Mouse (Mus musculus): Measurements from ENCODE around the gene Fam107b. TPM values are rescaled to one million over a fixed set of nuclear protein-coding genes. Genes with fewer than 3 reads are reported as not detected.
"Not testable (repeated sequence)": the region's sequence is repeated elsewhere in the genome, so short reads cannot be mapped to it uniquely, and the experiment has no call there.

Gene Fam107b
- polyA plus RNA-seq, 1 experiment from 2014 or later = 98.3 TPM

DNA sequence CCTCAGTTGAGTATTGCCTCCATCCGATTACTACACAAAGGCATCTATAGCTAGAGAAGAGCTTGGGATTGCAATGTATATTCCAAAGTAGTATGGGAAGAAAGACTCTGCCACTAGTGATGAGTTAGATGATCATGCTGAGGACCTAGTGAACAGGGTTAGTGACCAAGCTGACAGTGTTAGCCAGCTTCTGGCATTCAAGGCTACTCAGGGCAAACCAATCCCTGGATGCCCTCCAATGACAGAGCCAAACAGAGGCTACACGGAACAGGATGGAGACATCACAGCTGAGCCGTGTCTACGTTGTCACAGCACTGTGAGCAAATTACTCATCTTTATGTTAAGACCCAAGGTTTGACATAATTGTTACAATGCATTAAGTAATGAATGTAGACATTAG lies 138.3 kb downstream of the Fam107b start:
- no peak for DNase-seq (ENCODE audit: low spot score)

DNA sequence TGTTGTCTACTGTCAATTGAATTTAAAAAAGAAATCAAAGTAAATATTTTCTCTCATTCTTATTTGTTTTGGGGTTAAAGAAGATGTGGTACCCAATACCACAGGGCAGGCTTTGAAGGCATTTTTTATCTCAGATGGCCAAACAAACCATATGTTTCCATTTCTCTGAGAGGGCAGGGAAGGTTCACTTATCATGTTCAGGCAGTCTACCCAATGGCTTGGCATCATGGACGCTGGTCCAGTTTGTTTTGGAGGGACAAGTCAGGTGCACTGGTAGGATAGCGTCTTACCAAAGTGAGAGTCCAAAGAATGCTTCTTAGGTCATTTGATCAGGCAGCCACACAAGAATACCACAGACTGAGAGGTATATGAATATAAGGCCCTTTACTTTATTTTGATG lies 139.6 kb downstream of the Fam107b start:
- no peak for DNase-seq (ENCODE audit: low spot score)

DNA sequence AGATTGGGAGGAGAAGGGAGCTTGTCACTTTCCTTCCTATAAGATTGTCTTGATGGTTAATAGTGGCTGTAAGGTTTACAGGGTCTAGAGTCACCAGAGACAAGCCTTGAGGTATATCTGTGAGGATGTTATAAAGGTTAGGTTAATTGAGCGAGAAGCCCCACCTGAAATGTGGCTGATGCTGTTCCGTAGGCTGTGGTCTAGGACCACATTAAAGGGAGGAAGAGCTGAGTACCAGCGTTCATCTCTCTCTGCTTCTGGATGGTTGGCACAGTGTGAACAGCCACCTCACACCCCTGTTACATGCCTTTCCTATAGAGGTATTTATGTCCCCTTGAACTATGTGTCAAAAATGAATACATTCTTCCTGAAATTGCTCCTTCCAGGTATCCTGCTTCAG lies 140.2 kb downstream of the Fam107b start:
- peak; percentile 75 for DNase-seq (ENCODE audit: low spot score)

DNA sequence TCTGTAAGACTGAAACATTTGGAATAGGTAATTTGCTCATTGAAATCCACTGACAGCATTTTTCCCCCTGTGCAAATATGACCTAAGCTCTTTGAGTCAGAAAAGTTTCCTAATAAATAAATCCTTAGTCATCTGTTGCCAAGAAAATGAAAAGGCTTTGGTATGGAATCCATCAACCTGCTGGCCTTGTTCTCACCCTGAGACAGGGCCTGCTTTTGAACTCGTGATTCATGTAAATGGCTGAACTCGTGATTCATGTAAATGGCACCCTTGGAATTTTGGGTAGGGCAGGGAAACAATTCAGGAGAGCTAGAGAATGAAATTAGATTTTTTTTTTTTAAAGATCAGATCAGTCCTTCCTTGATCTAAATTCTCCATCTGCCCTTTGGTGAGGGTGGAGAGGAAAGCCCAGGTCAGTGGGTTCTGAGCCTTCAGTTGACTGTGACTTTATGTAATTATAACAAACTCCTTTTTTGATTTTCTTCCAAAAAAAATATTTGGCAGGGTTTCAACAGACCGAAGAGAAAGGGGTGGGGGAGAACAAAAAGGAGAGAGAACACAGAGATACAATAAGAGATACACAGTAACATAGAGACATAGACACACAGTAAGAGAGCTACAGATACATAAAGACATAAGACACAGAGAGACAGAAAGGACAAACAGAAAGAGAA lies 142.2 kb downstream of the Fam107b start:
- DNase-seq (ENCODE audit: low spot score) = no peak

GRCm38 (mm10) chr2:3713212-3713681 lies 143.0 kb downstream of the Fam107b start:
- peak; percentile 94 for DNase-seq (ENCODE audit: low spot score)

- DNase-seq (ENCODE audit: low spot score) = peak; percentile 58
Measured at GRCm38 (mm10) chr2:3713682-3714361, 143.5 kb downstream of the Fam107b start.

- no peak for DNase-seq (ENCODE audit: low spot score)
Measured at GRCm38 (mm10) chr2:3714511-3714910, 144.2 kb downstream of the Fam107b start.

DNA sequence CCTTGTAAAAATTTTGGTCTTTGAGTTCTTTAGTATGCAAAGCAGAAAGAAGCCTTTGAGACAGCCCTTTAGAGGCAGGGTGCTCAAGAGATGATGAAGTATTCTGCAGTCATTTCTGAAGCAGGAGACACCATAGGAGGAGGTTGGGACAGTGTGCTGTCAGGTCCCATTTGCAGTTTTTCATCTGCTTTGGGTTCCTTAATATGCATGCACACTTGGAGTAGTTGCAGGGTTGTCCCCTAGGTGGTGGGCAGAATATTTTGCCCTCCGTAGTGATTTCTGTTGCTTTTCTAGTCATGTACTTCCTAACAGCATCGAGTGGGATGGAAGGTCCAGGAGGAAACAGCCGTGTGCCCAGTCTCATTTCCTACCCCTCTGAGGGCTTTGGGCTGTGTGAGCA lies 145.1 kb downstream of the Fam107b start:
- peak; percentile 53 for DNase-seq (ENCODE audit: low spot score)

DNA sequence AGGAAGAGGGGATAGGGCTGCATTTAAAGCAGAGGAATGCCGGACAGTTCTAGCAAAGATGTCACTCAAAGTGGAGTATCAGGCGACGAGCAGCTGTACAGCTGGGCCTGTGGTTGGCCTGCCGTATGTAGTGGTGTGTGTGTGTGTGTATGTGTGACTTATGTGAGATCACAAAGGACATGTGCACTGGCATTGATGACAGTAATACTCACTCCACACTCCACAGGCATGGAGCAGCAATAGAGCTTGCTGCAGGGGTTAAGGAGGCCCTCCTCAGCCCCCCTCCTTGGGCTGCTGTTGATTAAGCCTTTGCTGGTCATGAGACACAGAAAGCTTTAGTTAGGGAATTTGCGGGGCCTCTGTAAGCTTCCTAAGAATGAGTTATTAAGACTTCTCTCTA lies 147.0 kb downstream of the Fam107b start:
- DNase-seq (ENCODE audit: low spot score) = peak; percentile 50

DNA sequence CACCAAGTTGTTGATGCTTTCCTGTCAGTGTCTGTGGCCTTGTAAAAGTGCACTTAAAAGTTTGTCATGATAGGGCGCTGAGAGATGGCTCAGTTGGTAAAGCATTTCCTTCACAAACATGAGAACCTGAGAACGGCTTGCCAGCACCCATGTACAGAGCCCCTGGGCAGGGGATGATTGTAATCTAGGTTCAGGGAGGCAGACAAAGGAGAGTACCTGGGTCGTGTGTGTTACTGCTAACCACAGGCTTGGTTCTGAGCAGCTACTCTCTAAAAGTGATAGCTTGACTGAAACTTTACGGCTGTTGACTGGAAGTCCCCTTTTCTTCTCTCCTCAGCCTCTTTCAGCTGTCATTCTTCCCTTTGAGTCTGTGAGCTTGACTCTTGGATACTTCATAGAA lies 147.6 kb downstream of the Fam107b start:
- peak; percentile 61 for DNase-seq (ENCODE audit: low spot score)

DNA sequence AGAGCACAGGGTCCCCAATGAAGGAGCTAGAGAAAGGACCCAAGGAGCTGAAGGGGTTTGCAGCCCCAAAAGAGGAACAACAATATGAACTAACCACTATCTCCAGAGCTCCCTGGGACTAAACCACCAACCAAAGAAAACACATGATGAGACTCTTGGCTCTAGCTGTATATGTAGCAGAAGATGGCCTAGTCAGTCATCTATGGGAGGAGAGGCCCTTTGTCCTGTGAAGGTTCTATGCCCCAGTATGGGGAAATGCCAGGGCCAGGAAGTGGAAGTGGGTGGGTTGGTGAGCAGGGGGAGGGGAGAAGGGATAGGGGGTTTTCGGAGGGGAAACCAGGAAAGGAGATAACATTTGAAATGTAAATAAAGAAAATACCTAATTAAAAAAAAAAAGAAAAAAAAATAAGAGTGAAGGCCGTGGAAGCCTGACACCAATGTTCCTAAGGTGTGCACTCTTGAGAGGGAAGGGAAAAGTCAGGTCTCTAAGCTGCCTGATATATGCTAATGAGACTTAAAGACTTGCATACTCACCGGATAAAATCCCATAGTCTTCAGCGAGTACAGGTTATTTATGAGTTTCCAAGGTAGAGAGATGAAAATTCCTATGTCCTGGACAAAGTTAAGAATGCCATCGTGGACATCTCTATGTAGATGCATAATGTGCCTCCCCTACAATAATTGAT lies 149.3 kb downstream of the Fam107b start:
- DNase-seq (ENCODE audit: low spot score) = not testable (repeated sequence)

DNA sequence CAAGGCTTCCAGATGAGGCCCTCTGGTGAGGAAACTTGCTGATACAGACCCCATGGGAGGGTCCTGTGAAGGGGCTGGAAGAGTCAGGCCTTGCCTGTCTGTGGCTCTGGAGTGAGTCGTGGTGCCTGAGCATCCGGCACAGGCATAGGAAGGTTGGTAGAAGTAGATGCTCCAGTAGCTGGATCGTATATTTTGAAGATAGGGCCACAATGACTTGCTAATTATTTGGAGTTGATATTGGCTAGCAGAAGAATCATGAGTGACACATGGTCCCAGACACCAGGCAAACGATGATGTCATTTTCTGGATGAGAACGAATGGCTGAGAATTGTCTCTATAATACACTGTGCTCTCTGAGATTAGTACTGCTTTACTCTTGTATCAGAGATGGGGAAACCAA lies 150.8 kb downstream of the Fam107b start:
- no peak for DNase-seq (ENCODE audit: low spot score)

- DNase-seq (ENCODE audit: low spot score) = no peak
Measured at GRCm38 (mm10) chr2:3721974-3722373, 151.7 kb downstream of the Fam107b start.

- DNase-seq (ENCODE audit: low spot score) = no peak
Measured at GRCm38 (mm10) chr2:3723391-3724106, 153.3 kb downstream of the Fam107b start.

DNA sequence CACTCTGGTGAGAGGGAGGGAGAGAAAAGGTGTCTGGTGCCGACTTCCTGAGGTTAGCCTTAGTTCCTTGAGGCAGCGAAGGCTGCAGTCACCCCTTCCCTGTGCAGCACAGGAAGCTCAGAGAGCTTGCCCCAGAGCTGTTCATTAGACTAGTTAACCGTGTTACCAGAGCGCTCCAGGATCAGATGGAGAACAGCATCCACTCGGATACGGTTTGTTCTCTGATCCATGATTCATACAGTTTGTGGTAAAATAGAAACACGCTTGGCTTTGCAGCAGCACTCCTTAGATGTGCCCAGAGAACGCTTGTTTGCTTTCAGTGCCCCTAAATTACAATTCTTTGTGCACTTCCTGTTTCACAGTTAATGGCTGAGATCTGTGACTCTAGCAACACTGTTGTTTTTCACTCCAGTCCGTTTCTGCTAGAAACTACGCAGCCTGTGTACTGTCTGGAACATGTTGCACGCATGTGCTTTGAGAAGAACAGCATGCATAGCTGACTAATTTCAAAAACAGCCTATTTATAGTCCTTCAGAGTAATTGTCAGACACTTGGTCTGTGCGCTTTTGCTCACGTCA lies 156.3 kb downstream of the Fam107b start:
- peak; percentile 52 for DNase-seq (ENCODE audit: low spot score)

DNA sequence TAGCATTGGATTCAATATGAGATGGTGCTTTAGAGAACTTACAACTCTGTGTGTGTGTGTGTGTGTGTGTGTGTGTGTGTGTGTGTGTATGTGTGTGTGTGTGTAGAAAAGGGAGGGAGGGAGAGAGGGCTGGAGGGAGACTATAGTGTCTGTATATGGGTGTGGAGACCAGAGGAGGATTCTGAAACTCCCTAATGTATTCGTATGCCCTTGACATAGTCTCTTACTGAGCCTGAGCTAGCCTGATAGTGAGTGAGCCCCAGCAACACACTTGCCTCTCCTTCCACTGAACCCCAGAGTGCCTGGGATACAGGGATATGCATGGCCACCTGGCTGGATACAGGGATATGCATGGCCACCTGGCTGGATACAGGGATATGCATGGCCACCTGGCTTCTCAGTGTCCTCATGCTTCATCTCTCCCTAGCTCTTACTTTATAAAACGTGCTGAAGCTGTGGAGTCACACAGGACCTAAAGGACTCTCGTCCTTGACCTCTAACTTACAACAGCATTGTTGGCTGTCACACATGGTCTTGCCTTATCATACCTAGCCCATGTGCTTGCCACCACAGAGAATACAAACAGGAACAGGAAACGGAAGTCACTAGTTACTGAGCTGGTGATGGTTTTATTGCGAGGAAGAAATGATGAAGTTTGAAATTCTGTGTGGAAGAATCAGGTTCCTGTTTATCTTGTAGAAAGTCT lies 157.1 kb downstream of the Fam107b start:
- peak; percentile 59 for DNase-seq (ENCODE audit: low spot score)

- no peak for DNase-seq (ENCODE audit: low spot score)
Measured at GRCm38 (mm10) chr2:3728090-3728489, 157.8 kb downstream of the Fam107b start.

DNA sequence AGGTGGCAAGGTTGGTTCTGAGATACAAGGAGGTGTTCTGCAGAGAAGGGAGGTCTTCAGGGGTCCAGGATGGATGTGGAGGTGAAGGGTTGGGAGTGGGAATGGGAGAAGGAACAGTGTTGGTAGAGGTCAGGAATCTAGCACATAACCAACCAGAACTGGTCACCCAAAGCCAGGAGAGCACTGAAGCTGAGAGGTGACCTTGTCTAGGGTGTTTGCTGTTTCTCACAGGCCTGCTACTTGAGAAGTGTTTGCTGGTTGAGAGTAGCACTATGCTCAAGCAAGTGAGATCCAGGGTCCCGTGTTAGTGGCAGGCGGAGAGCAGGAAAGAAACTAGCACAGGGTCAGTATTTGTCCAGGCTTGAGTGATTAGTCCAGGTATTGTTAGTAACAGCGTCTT lies 159.3 kb downstream of the Fam107b start:
- no peak for DNase-seq (ENCODE audit: low spot score)

GRCm38 (mm10) chr2:3730744-3731143 lies 160.5 kb downstream of the Fam107b start:
- DNase-seq (ENCODE audit: low spot score) = peak; percentile 66

DNA sequence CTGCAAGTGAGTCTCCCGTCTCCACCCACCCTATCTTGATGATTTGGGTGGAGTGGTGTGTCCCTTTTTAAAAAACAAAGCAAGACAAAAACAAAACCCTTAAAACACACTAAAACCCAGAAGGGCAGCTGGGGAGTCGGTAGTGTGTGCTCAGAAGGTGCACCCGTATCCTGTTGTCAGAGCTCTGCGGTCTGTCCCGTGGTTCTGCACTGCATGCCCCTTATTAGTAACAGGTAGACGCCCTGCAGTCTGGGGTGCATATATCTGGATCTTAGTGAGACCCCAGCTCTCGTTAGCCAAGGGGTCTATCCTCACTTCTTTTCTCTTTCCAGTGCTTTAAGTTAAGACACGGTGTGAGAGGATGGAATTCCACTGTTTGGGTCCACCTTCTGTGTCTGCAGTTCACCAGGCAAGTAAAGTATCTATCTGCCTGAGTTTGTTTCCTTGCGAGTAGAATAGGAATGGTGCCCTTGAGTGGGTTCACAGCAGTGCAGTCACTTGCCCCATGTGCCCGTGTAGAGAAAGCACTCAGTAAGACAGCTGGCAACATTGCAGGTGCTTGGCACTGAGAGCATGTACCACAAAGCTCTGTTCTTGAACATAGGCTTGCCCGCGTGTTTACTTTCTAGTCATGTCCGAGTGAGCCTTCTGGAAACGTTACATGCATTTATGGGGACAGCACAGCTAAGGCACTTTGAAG lies 161.2 kb downstream of the Fam107b start:
- DNase-seq (ENCODE audit: low spot score) = peak; percentile 67

Measured in thymus, postnatal 0 days (tissue).